Mouse (Mus musculus) central nervous system, embryonic 18 days (tissue): ENCODE measurements around the gene Rrm1. TPM values are rescaled to one million over a fixed set of nuclear protein-coding genes. Genes with fewer than 3 reads are reported as not detected.

Source experiments
- polyA plus RNA-seq: library from polyadenylated mRNA; depleted of rRNA; stranded (reverse); fragments of >200 nt; gene quantifications from 2 replicates; pipeline ENCODE4 v1.2.3, GENCODE M21; 2012; rRNA removed

Gene Rrm1
- 26.3 and 30.2 TPM in 2 replicates for polyA plus RNA-seq

DNA sequence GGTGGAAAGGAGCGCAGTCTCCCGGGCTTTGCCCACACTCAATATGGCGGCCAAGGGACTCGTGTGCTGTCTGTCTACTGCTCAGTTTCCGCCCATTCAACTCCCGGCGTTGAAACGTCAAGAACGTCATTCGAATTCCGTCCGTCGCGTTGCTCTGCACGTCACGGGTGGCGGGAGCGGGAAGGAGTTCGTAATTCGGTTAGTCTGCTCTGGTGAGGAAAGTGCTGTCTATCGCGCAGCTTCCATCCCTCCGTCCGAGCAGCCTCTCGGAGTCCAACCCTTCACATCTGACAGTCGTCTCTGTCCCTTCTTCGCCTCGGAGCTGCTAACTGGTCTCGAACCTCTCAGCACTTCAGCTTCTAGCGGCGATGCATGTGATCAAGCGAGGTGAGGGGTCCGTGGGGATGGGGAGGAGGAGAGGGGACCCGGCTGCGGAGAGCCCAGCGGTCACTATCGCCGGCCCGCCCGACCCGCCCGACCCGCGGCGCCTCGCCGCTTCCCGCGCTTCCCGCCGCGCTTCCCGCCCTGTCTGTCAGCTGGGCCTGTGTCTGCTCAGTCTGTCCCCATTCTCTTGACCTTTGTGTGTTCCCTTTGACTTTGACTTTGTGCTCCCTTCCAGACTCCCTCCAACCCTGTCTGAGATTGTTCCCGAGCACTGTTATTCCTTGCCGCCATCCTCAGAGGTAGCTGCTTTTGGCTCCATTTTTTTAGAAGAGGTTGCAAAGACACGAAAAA, at the start of gene Rrm1:
Gene Rrm1 (plus strand): TSS at position 39 of the 735 bp plus-strand sequence.

GRCm38 (mm10) chr7:102481579-102481978, 40.1 kb downstream of the Rrm1 start, which contains the start of gene Olfr543:
TSS of gene Olfr543 (minus strand) at chr7:102481679.

GRCm38 (mm10) chr7:102488161-102488560, 46.7 kb downstream of the Rrm1 start, which contains the start of gene Olfr544:
TSS of gene Olfr544 (minus strand) at chr7:102488313.

DNA sequence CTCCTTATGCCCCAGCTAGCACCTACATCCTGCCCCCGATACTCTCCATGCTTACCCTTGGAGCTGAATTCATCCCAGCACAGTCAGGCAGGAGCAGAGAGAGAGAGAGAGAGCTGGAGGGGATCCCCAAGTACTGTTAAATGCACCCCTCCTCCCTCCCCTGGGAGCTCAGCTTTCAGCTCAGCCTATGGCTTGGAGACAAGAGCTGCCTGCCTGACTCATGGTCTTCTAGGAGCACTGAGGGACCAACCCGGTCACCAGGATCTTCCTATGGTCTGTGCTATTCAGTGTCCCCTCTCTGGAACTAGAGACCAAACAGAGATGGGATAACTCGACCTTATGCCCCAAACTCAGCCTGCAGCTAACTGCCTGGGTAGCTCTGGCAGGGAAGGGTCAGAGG, 58.0 kb downstream of the Rrm1 start, which contains the start of gene Olfr545:
Gene Olfr545 (minus strand): TSS at position 101 of the 400 bp plus-strand sequence.

Other genes starting within 250 kb of the Rrm1 start
- 17.1 and 17.3 TPM in 2 replicates for gene Nup98, start 231.5 kb upstream of the Rrm1 start, polyA plus RNA-seq
- gene Pgap2, start 231.5 kb upstream of the Rrm1 start, polyA plus RNA-seq = 47.7 TPM in 2 replicates
- 10.6 and 11.1 TPM in 2 replicates for gene Rhog, start 185.6 kb upstream of the Rrm1 start, polyA plus RNA-seq
- 23.7 TPM in 2 replicates for gene Stim1, start 173.9 kb upstream of the Rrm1 start, polyA plus RNA-seq
- not detected in 2 replicates for gene Olfr543, start 40.0 kb downstream of the Rrm1 start, polyA plus RNA-seq
- gene Olfr544, start 46.6 kb downstream of the Rrm1 start, polyA plus RNA-seq = not detected in 2 replicates
- gene Olfr545, start 57.9 kb downstream of the Rrm1 start, polyA plus RNA-seq = 0.05 TPM in 1 of 2 replicates, not detected in the other
- gene Olfr547, start 93.1 kb downstream of the Rrm1 start, polyA plus RNA-seq = not detected in 2 replicates
- gene Olfr548-ps1, start 99.2 kb downstream of the Rrm1 start, polyA plus RNA-seq = not detected in 2 replicates
- gene Olfr549, start 108.2 kb downstream of the Rrm1 start, polyA plus RNA-seq = not detected in 2 replicates
- gene Trim21, start 123.8 kb downstream of the Rrm1 start, polyA plus RNA-seq = 1.8 and 2.0 TPM in 2 replicates
- gene Olfr550, start 129.7 kb downstream of the Rrm1 start, polyA plus RNA-seq = not detected in 2 replicates
- gene Olfr551, start 150.2 kb downstream of the Rrm1 start, polyA plus RNA-seq = not detected in 2 replicates
- not detected in 2 replicates for gene Olfr552, start 156.1 kb downstream of the Rrm1 start, polyA plus RNA-seq
- not detected in 2 replicates for gene Olfr553, start 176.5 kb downstream of the Rrm1 start, polyA plus RNA-seq
- not detected in 2 replicates for gene Olfr554, start 196.7 kb downstream of the Rrm1 start, polyA plus RNA-seq
- not detected in 2 replicates for gene Olfr555, start 217.1 kb downstream of the Rrm1 start, polyA plus RNA-seq
- gene Olfr556, start 223.2 kb downstream of the Rrm1 start, polyA plus RNA-seq = not detected in 2 replicates
- gene Trim68, start 245.6 kb downstream of the Rrm1 start, polyA plus RNA-seq = 13.5 and 14.2 TPM in 2 replicates